Mouse (Mus musculus): ENCODE results near the gene Sult2b1.
A peak's percentile ranks its signal among the peaks of the same experiment; 100 is the strongest.

Gene Sult2b1

DNA sequence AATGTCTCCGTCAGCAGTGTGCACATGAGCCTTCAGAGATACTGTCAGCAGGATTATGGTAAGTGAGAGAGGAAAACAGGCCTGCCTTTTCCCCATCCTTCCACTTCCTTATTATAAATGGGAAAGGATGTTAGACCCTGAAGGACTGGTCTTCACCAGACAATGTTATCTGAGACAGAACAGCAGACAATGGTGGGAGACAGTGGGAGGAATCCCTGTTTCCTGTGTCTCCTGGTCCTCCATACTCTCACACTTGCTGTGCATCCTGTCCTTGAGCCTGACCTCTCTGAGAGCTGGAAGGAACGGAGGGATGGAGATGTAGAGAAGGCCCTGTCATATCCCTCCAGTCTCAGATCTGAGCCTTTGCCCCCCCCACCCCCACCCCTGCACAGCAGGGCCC is 92.1 kb downstream of the Sult2b1 start:
- DNase-seq: no peak

DNA sequence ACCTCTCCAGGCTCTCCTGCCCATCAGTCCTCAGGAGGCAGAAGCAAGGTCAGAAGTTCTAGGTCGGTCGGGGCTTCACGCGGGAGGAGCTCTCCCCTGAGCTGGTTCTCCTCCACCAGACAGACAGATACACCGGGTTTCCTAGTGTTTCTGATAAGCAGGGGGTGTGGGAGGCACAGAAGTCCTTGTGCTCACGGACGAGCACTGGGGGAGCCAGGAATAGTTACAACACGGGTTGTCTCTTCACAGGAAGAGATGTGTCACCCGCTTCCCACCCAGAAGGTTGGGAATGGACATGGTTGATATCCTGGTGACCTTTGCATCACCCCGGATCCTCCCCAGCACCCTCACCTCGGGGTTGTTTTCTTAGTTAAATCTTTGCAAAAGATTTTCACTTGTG is 94.7 kb downstream of the Sult2b1 start:
- no peak for DNase-seq

DNA sequence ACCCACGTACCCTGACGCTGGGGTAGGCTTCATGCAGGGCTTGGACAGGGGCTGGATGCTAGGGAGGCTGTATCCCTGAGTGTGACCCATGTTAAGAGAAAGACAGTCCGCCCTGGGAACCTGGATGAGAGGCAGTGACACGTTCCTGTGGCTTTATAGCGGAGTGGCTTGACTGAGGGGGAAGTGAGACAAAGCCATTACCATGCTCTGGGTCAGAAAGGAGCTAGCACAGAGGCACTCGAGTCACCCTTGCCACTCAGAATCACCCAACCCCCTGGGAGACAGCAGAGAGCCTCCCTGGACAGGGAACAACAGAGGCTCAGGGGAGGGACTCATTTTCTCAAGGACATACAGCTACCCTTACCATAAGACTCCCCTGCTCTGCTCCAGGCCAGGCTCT is 95.4 kb downstream of the Sult2b1 start:
- DNase-seq: no peak

DNA sequence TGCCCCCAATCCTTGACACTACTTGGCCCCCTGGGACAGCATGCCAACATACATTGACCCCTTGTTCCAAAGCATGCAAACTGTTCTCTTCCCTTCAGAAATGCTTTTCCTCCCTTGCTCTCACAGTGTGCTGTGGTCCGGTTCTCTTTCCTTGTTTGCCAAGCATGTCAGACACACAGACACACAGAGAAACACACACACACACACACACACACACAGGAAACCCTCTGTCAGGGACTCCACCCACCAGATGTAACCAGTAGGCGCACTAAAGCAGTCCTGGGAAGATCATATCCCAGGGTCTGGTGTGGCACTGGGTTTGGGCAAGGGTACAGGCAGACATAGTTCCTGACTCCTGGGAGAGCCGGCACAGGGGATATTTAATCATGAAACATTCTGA is 97.6 kb downstream of the Sult2b1 start:
- DNase-seq: no peak

DNA sequence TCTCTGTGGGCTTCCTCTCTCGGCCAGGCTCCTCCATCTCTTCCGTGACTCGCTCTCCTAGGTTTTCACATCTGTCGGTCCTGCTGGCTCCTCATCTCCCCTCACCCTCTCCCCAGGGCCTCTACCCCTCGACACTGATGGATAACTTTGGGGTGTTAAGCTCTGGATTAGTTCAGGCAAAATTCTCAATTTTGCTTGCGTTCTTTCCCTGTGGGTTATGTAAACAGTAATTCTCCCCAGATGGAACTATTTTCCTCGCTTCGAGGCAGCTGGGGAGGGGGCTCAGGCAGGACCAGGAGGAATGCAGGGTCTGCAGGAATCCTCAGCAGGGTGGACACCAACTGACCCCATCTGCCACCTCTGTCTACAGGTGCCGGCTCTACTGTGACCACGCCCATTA is 98.7 kb downstream of the Sult2b1 start:
- no peak for DNase-seq

DNA sequence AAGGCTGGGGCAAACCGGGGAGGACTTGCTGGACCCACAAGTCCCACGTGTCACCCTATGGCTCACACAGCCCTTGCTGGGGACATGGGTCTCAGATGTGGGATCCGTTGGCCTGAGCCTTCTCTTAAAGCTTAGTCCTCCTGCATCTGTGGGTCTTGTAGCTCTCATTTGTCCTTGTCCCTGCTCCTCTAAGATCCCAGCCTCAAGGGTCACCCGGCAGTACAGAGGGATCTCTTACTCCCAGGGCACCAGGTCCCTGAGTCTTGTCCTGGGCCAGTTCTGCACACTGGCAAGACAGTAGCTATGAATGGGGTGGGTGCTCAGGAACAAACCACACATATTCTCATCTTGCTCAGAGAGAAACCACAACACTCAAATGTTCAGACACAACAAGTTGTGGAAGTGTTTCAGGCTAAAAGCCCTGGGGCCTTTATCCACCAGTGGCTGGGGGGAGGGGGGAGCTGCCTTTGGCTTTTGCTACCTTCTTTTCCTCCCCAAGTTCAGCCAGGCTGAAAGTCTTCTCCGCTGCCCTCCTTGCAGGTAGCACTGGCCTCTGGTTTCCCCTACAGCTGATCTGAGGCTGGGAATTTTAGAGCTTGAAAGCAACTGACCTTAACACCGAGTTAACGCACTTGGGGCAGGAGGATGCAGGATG is 100.9 kb downstream of the Sult2b1 start, which contains the start of gene Ntn5:
Gene Ntn5 (plus strand): TSS at position 627 of the 655 bp plus-strand sequence.
- no peak for DNase-seq

DNA sequence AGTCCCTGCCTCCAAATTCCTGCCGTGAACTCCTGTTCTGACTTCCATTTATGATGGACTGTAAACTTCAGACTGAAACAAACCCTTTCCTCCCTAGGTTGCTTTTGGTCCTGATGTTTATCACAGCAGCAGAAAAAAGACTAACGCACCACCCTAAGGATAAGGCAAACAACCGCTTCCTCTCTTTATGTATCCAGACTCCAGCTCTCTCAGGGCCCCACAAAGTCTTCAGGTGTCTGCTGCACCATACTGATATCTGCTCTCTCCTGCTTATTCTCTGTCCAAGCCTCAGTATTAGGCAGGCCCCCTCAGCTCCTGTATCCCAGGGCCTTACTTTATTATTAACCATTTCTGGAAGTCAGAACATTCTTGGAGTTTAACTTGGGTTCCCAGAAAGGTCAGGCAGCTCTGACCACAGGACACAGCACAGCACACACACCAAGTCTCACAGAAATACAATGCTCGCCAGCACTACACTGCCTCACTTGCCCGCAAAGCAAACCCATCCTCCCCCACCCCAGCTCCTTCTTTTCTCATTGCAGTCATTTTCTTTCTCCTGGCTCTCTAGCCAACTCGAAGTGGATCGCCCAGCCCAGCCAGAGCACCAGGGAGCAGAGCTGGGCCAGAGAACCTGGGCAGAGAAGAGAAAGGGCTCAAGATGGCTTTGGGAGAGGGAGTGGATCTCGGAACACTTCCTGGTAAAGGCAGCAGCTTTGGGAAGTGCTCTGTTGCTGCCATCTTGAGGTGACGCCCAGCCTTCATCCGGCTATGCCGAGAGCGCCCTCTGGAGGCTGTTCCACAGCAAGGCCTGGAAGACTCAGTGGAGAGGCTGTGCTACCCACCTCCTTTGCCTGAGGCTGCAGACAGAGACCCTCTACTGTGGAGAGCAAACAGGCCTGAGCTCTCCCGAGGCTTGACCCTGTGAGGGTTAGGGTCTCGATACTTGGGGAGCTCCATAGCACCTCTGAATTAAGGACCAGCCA is 102.0 kb downstream of the Sult2b1 start:
- peak; percentile 84 for DNase-seq

DNA sequence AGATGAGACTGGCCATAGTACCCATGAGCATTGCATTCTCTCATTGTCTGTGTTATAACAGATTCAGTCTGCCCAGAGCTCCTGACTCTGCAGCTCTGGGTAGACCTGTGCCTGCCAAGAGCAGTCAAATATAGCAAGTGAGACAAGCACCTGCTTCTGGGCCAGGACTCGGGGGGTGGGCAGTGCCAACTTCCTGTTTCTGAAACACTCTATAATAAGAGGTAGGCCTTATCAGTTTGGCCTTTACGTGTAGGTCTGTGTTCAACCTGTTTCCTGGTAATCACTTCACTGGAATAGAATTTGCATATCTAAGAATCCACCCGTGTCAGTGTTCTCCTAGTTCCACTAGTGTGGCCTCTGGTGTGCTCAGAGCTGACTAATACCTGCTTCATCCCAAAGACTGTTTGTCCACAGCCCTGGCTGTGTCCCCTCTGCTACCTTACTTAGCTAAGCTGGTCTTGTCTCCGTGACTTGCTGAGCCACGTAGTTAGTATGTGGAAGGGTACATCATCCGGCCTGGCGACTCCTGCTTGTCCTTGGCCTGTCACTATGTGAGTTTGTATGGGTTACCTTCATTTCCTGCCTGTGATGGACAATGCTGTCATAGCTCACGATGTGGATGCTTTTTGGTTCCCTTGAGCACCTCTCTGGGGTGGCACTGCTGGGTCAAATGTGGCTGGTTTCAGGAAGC is 103.3 kb downstream of the Sult2b1 start:
- DNase-seq: no peak
